Mouse (Mus musculus): ENCODE results near the gene 4930522L14Rik.
"Not testable (repeated sequence)": the region's sequence is repeated elsewhere in the genome, so short reads cannot be mapped to it uniquely, and the experiment has no call there.

- not testable (repeated sequence) for TF ChIP-seq CTCF (IDR thresholded peaks at IDR 0.05; ENCODE audit: low read depth, low read length); POLR2A (IDR thresholded peaks at IDR 0.05; ENCODE audit: borderline replicate concordance, low read depth, low read length)
These were observed 44.4 kb upstream of the 4930522L14Rik start for GRCm38 (mm10) chr5:109795967-109796652.
